Mouse (Mus musculus): ENCODE measurements around the gene Cuedc1. TPM values are rescaled to one million over a fixed set of nuclear protein-coding genes. Genes with fewer than 3 reads are reported as not detected.
A peak's percentile ranks its signal among the peaks of the same experiment; 100 is the strongest.

Gene Cuedc1
- polyA plus RNA-seq, 1 experiment from 2014 or later: 18.2 TPM

GRCm38 (mm10) chr11:88061892-88062625, 35.8 kb upstream of the Cuedc1 start:
- Histone ChIP-seq H3K4me3 (ENCODE audit: low read depth, low read length) (no peak overlapping the region), H3K9me3 (ENCODE audit: control insufficient read depth, low read length) (no peaks in the 10 kb centered on the region), H3K36me3 (ENCODE audit: control insufficient read depth, insufficient read depth, low read length) (no peaks in the 10 kb centered on the region), H3K4me2 (ENCODE audit: low read depth) (no peak overlapping the region), H3K9ac (ENCODE audit: low read length) (no peak overlapping the region), H3K27me3 (ENCODE audit: control insufficient read depth, insufficient read depth, low read length) (no peaks in the 10 kb centered on the region), H3K4me1 (ENCODE audit: control insufficient read depth, insufficient read depth, low read length) (0 out of 2 replicates have a peak, but pooled peaks cover 1% of the 10 kb centered on the region), H3K27ac (ENCODE audit: low read depth, low read length) (no peak overlapping the region)
- DNase-seq (ENCODE audit: low spot score) (no peak), ATAC-seq (ENCODE audit: insufficient read depth, low FRiP score, low TSS enrichment) (no peak)
- 90% methylated on average over 2 of the region's 2 CpGs for WGBS

GRCm38 (mm10) chr11:88065732-88066131, 32.1 kb upstream of the Cuedc1 start:
- H3K4me1 ChIP-seq (ENCODE audit: control insufficient read depth, insufficient read depth, low read length): peaks cover 12% of the 10 kb centered on the region

GRCm38 (mm10) chr11:88067191-88067585, 30.7 kb upstream of the Cuedc1 start:
- peak; percentile 41 for DNase-seq (ENCODE audit: low spot score)
- 2% methylated on average over 8 of the region's 8 CpGs for WGBS

More at GRCm38 (mm10) chr11:88065732-88066131, 32.1 kb upstream of the Cuedc1 start:
- Histone ChIP-seq H3K4me2 (ENCODE audit: low read depth) (no peak overlapping the region), H3K36me3 (ENCODE audit: control insufficient read depth, insufficient read depth, low read length) (no peaks in the 10 kb centered on the region), H3K27me3 (ENCODE audit: control insufficient read depth, insufficient read depth, low read length) (no peaks in the 10 kb centered on the region), H3K27ac (ENCODE audit: low read depth, low read length) (no peak overlapping the region), H3K4me3 (ENCODE audit: low read depth, low read length) (no peak overlapping the region), H3K9me3 (ENCODE audit: control insufficient read depth, low read length) (no peaks in the 10 kb centered on the region), H3K9ac (ENCODE audit: low read length) (no peak overlapping the region)
- DNase-seq (ENCODE audit: low spot score): no peak
- no peak for ATAC-seq (ENCODE audit: insufficient read depth, low FRiP score, low TSS enrichment)

GRCm38 (mm10) chr11:88067586-88068410, 30.1 kb upstream of the Cuedc1 start, which contains the start of gene Vezf1:
Gene Vezf1 (plus strand): TSS chr11:88068279.
- H3K4me2 ChIP-seq (ENCODE audit: low read depth): peak within 1 kb of the TSS; percentile 80
- H3K9me3 ChIP-seq (ENCODE audit: control insufficient read depth, low read length): no peaks in the 10 kb centered on the region
- H3K27ac ChIP-seq (ENCODE audit: low read depth, low read length): peak within 1 kb of the TSS; percentile 99
- ATAC-seq (ENCODE audit: insufficient read depth, low FRiP score, low TSS enrichment) (peak; percentile 88), DNase-seq (ENCODE audit: low spot score) (peak; percentile 84)
- H3K4me3 ChIP-seq (ENCODE audit: low read depth, low read length): peak within 1 kb of the TSS; percentile 96
- no peaks in the 10 kb centered on the region for H3K27me3 ChIP-seq (ENCODE audit: control insufficient read depth, insufficient read depth, low read length)
- WGBS: under 1% methylated on average over 57 of the region's 81 CpGs
- peak within 1 kb of the TSS; percentile 99 for H3K9ac ChIP-seq (ENCODE audit: low read length)
- peaks cover 22% of the 10 kb centered on the region for H3K4me1 ChIP-seq (ENCODE audit: control insufficient read depth, insufficient read depth, low read length)
- no peaks in the 10 kb centered on the region for H3K36me3 ChIP-seq (ENCODE audit: control insufficient read depth, insufficient read depth, low read length)

More at GRCm38 (mm10) chr11:88067191-88067585, 30.7 kb upstream of the Cuedc1 start:
- H3K9me3 ChIP-seq (ENCODE audit: control insufficient read depth, low read length): no peaks in the 10 kb centered on the region
- H3K9ac ChIP-seq (ENCODE audit: low read length): peak overlapping the region; percentile 99
- H3K27ac ChIP-seq (ENCODE audit: low read depth, low read length): peak overlapping the region; percentile 99
- ATAC-seq (ENCODE audit: insufficient read depth, low FRiP score, low TSS enrichment): no peak
- H3K4me1 ChIP-seq (ENCODE audit: control insufficient read depth, insufficient read depth, low read length): peaks cover 22% of the 10 kb centered on the region
- peak overlapping the region; percentile 58 for H3K4me2 ChIP-seq (ENCODE audit: low read depth)
- no peaks in the 10 kb centered on the region for H3K36me3 ChIP-seq (ENCODE audit: control insufficient read depth, insufficient read depth, low read length)
- no peaks in the 10 kb centered on the region for H3K27me3 ChIP-seq (ENCODE audit: control insufficient read depth, insufficient read depth, low read length)
- H3K4me3 ChIP-seq (ENCODE audit: low read depth, low read length): peak overlapping the region; percentile 96

- Histone ChIP-seq H3K9me3 (ENCODE audit: control insufficient read depth, low read length) (no peaks in the 10 kb centered on the region), H3K4me2 (ENCODE audit: low read depth) (peak overlapping the region; percentile 80), H3K4me3 (ENCODE audit: low read depth, low read length) (peak overlapping the region; percentile 96), H3K36me3 (ENCODE audit: control insufficient read depth, insufficient read depth, low read length) (no peaks in the 10 kb centered on the region), H3K4me1 (ENCODE audit: control insufficient read depth, insufficient read depth, low read length) (peaks cover 24% of the 10 kb centered on the region), H3K27me3 (ENCODE audit: control insufficient read depth, insufficient read depth, low read length) (no peaks in the 10 kb centered on the region), H3K9ac (ENCODE audit: low read length) (peak overlapping the region; percentile 99), H3K27ac (ENCODE audit: low read depth, low read length) (peak overlapping the region; percentile 99)
- WGBS: under 1% methylated on average over 67 of the region's 92 CpGs
- ATAC-seq (ENCODE audit: insufficient read depth, low FRiP score, low TSS enrichment) (peak; percentile 70), DNase-seq (ENCODE audit: low spot score) (peak; percentile 66)
Observed at GRCm38 (mm10) chr11:88068411-88069245, 29.2 kb upstream of the Cuedc1 start.

- Histone ChIP-seq H3K4me1 (ENCODE audit: control insufficient read depth, insufficient read depth, low read length) (peaks cover 26% of the 10 kb centered on the region), H3K9ac (ENCODE audit: low read length) (peak overlapping the region; percentile 99), H3K4me3 (ENCODE audit: low read depth, low read length) (peak overlapping the region; percentile 96), H3K4me2 (ENCODE audit: low read depth) (peak overlapping the region; percentile 80), H3K9me3 (ENCODE audit: control insufficient read depth, low read length) (no peaks in the 10 kb centered on the region), H3K36me3 (ENCODE audit: control insufficient read depth, insufficient read depth, low read length) (no peaks in the 10 kb centered on the region; the same call in 1 of the 2 replicates), H3K27ac (ENCODE audit: low read depth, low read length) (peak overlapping the region; percentile 99), H3K27me3 (ENCODE audit: control insufficient read depth, insufficient read depth, low read length) (no peaks in the 10 kb centered on the region)
- ATAC-seq (ENCODE audit: insufficient read depth, low FRiP score, low TSS enrichment) (no peak), DNase-seq (ENCODE audit: low spot score) (no peak)
- WGBS: 0% methylated on average over 12 of the region's 12 CpGs
Observed at GRCm38 (mm10) chr11:88069246-88069570, 28.6 kb upstream of the Cuedc1 start.

GRCm38 (mm10) chr11:88070392-88070791, 27.5 kb upstream of the Cuedc1 start:
- no peaks in the 10 kb centered on the region for H3K9me3 ChIP-seq (ENCODE audit: control insufficient read depth, low read length)
- peak overlapping the region; percentile 53 for H3K9ac ChIP-seq (ENCODE audit: low read length)
- 30% methylated on average over 4 of the region's 4 CpGs for whole genome bisulfite sequencing
- H3K36me3 ChIP-seq (ENCODE audit: control insufficient read depth, insufficient read depth, low read length): peaks cover 7% of the 10 kb centered on the region
- peak overlapping the region; percentile 80 for H3K4me2 ChIP-seq (ENCODE audit: low read depth)
- peaks cover 31% of the 10 kb centered on the region for H3K4me1 ChIP-seq (ENCODE audit: control insufficient read depth, insufficient read depth, low read length)
- DNase-seq (ENCODE audit: low spot score) (no peak), ATAC-seq (ENCODE audit: insufficient read depth, low FRiP score, low TSS enrichment) (no peak)
- no peaks in the 10 kb centered on the region for H3K27me3 ChIP-seq (ENCODE audit: control insufficient read depth, insufficient read depth, low read length)
- H3K4me3 ChIP-seq (ENCODE audit: low read depth, low read length): peak overlapping the region; percentile 96
- no peak overlapping the region for H3K27ac ChIP-seq (ENCODE audit: low read depth, low read length)

- 65% methylated on average over 5 of the region's 5 CpGs for WGBS
- no peak for DNase-seq (ENCODE audit: low spot score)
- no peaks in the 10 kb centered on the region for H3K27me3 ChIP-seq (ENCODE audit: control insufficient read depth, insufficient read depth, low read length)
- no peaks in the 10 kb centered on the region for H3K9me3 ChIP-seq (ENCODE audit: control insufficient read depth, low read length)
- H3K4me1 ChIP-seq (ENCODE audit: control insufficient read depth, insufficient read depth, low read length): peaks cover 31% of the 10 kb centered on the region
- peaks cover 7% of the 10 kb centered on the region for H3K36me3 ChIP-seq (ENCODE audit: control insufficient read depth, insufficient read depth, low read length)
- ATAC-seq (ENCODE audit: insufficient read depth, low FRiP score, low TSS enrichment): no peak
- H3K4me3 ChIP-seq (ENCODE audit: low read depth, low read length): no peak overlapping the region
- H3K4me2 ChIP-seq (ENCODE audit: low read depth): peak overlapping the region; percentile 80
- no peak overlapping the region for H3K27ac ChIP-seq (ENCODE audit: low read depth, low read length)
- no peak overlapping the region for H3K9ac ChIP-seq (ENCODE audit: low read length)
Observed at GRCm38 (mm10) chr11:88071113-88071512, 26.7 kb upstream of the Cuedc1 start.
